Mouse (Mus musculus): ENCODE data around the gene Bcl11a. TPM values are rescaled to one million over a fixed set of nuclear protein-coding genes. Genes with fewer than 3 reads are reported as not detected.
A peak's percentile ranks its signal among the peaks of the same experiment; 100 is the strongest.

The Bcl11a gene
- under 1 TPM in 1 of 2 experiments, not detected in 1; 0.05 TPM for total RNA-seq (2021)
- long read RNA-seq, experiment 1, result 0 reads
- long read RNA-seq, experiment 2, result 0 reads

- DNase-seq (ENCODE audit: low spot score), result peak; percentile 5
Observed at GRCm38 (mm10) chr11:24077795-24078705, at the start of gene Bcl11a. TSS of gene Bcl11a (plus strand) at chr11:24078056.

GRCm38 (mm10) chr11:24044025-24044424 lies 33.8 kb upstream of the Bcl11a start:
- DNase-seq (ENCODE audit: low spot score), result no peak

GRCm38 (mm10) chr11:24049226-24050031 lies 28.4 kb upstream of the Bcl11a start:
- DNase-seq (ENCODE audit: low spot score), result peak; percentile 51

- DNase-seq (ENCODE audit: low spot score), result no peak
Observed at GRCm38 (mm10) chr11:24050032-24050757, 27.7 kb upstream of the Bcl11a start.

- DNase-seq (ENCODE audit: low spot score), result no peak
Observed at GRCm38 (mm10) chr11:24052882-24053281, 25.0 kb upstream of the Bcl11a start.

- DNase-seq (ENCODE audit: low spot score), result no peak
Observed at GRCm38 (mm10) chr11:24059137-24059536, 18.7 kb upstream of the Bcl11a start.

- DNase-seq (ENCODE audit: low spot score), result no peak
Observed at GRCm38 (mm10) chr11:24060428-24060827, 17.4 kb upstream of the Bcl11a start.

- DNase-seq (ENCODE audit: low spot score), result no peak
Observed at GRCm38 (mm10) chr11:24061819-24062218, 16.0 kb upstream of the Bcl11a start.

GRCm38 (mm10) chr11:24062495-24063096 lies 15.3 kb upstream of the Bcl11a start:
- no peak for DNase-seq (ENCODE audit: low spot score)

- DNase-seq (ENCODE audit: low spot score), result no peak
Observed at GRCm38 (mm10) chr11:24064221-24064620, 13.6 kb upstream of the Bcl11a start.

GRCm38 (mm10) chr11:24065313-24065712 lies 12.5 kb upstream of the Bcl11a start:
- DNase-seq (ENCODE audit: low spot score), result no peak

- DNase-seq (ENCODE audit: low spot score), result no peak
Observed at GRCm38 (mm10) chr11:24074021-24074591, 3.8 kb upstream of the Bcl11a start.

GRCm38 (mm10) chr11:24074634-24075104 lies 3.2 kb upstream of the Bcl11a start, which contains the start of gene A830031A19Rik:
TSS of gene A830031A19Rik (minus strand) at chr11:24075054.
- no peak for DNase-seq (ENCODE audit: low spot score)

- DNase-seq (ENCODE audit: low spot score), result no peak
Observed at GRCm38 (mm10) chr11:24075486-24076126, 2.2 kb upstream of the Bcl11a start.

- DNase-seq (ENCODE audit: low spot score), result peak; percentile 9
Observed at GRCm38 (mm10) chr11:24076127-24076650, 1.7 kb upstream of the Bcl11a start.

GRCm38 (mm10) chr11:24076821-24077730 lies 780 bp upstream of the Bcl11a start:
- peak; percentile 7 for DNase-seq (ENCODE audit: low spot score)

GRCm38 (mm10) chr11:24078706-24079316 lies 955 bp downstream of the Bcl11a start:
- no peak for DNase-seq (ENCODE audit: low spot score)

Measured in gastrocnemius, adult 18-20 months (tissue).